Mouse (Mus musculus) megakaryocyte, adult 5-6 weeks (primary cell): ENCODE results near the gene Cd3eap. TPM values are rescaled to one million over a fixed set of nuclear protein-coding genes. Genes with fewer than 3 reads are reported as not detected.

ENCODE experiments used
- ATAC-seq: 2 replicates; pipeline ENCODE4 v1.8.0; 2016; ENCODE audit warnings: mild to moderate bottlenecking, inconsistent platforms; ENCODE audit not compliant: poor library complexity, severe bottlenecking
- total RNA-seq, 2 experiments: library from RNA; stranded (forward) in 1 of 2; stranded (reverse) in 1 of 2; fragments of 153-499, 151-499 nt in 1 of 2; fragments of 221-1000, 200-1000 nt in 1 of 2; gene quantifications; 2 replicates each; pipeline versions ENCODE4 v1.2.3 to v1.2.4; 2015 to 2017

Cd3eap gene
- total RNA-seq (2015) (3.4 TPM in 2 replicates), total RNA-seq (2017) (9.0 and 11.5 TPM in 2 replicates)

DNA sequence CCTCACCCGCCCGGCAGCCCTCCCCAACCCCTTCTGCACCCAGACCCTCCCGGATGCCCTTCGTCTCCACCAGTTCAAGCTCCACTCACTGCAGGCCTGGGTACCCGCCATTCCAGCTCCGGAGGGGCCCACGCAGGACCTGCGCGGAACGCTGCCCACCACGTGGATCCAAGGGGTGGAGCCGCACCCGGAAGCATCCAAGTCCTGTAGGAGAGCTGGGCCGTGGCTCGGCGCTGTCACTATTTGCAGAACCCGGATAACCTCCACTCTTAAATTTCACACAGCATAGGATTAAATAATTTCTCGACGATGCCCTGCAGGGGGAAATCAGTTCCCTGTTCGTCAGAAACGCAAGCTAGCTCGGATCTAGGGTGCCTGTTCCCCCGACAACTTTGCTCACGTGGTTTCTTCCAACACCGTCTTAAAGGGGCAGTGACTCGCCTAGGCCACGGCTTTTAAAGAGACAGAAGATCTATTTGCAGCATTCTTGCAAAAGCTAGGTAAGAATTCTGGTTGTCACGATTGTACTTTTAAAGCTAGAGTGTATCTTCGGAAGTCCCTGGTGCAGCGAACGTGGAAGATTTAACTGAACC lies at the start of gene Cd3eap, which contains the start of gene Ppp1r13l:
Gene Cd3eap, minus strand, starts transcription at position 185 of the 593 bp plus-strand sequence.
Gene Ppp1r13l, plus strand, starts transcription at position 451 of the 593 bp plus-strand sequence.
- ATAC-seq: peak; percentile 61

DNA sequence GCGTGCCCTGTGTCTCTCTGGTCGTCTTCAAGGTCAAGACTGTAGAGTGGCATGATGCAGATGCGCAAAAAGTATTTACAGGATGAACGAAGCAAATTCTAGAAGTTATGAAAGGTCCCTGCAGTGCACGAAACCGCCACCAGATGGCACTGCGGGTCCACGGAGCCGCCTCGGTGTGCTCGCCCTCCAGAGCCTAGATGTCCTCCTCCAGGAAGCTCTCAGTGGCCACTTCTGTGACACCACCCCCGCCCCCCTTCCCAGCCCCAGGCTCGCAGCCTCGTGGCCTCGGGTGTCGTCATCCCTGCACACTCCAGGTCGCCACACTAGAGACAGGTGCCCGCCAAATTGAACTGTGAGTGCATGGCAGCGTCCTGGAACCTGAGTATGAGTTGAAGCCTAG lies 46.1 kb upstream of the Cd3eap start:
- peak; percentile 96 for ATAC-seq

DNA sequence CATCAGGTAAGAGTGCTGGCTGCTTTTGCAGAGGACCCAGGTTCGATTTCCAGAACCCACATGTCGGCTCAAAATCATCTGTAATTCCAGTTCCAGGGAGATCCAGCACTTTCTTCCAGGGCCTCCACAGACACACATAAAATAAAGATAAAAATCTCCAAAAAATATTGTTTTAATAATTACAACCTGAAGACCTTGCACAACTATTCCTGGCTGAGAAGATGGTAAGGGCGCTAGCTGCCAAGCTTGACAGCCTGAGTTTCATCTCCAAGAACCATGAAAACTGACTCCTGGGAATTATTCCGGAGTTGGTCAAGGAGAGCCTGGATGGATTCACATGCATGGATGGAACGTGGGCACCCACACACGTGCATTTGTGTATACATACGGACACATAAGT lies 45.2 kb upstream of the Cd3eap start, which contains the start of gene Ckm:
Gene Ckm, plus strand, starts transcription at position 301 of the 400 bp plus-strand sequence.
- ATAC-seq: no peak

DNA sequence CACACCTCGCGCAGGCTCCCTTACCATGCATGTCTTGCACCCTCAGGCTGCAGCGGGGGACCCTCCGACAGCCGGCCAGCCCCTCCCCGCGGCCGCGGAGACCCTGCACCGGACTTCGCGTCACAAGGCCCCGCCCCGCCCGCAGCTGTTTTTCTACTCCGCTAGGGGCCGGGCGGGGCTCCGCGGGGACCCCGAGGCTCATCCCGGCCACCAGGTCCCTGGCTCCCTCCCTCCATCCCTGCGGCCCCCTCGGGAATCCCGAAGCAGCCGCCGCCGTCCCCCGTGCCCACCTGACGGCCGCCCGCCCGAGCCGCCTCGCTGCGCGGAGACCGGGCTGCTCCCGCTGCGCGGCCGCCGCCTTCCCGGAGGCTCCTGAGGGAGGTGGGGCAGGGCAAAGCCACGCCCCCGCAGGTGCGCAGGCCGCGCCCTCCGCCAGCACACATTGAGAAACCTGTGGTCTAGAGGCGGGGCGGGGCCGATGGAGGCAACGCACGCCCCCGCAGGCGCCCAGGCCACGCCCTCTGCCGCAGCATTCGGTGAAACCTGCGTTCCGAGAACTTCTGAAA lies 44.5 kb upstream of the Cd3eap start, which contains the start of gene Klc3:
Gene Klc3, minus strand, starts transcription at position 374 of the 566 bp plus-strand sequence.
- ATAC-seq: peak; percentile 83

DNA sequence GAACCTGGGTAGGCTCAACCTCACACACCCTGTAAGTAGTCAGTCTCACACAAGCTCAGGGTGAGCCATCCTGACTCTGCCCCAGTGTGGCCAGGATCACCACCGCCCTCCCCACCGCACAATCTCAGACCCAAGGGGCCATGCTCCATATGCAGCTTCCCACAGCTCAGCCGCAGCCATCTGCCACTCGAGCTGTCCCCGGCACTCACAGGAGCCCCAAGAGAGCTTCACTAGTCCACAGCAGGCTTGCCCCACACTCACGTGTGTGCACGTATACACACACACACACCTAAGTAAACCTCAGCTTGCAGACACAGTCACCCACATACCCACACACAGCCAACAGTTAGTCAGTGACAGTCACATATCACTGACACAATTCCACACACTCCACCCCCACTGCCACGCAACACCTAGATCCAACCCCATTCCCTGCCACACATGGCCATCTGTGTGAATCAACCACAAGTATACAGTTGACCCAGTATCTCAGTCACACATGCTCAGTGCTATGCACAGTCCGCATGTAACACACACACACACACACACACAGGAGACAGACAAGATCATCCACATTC lies 43.3 kb upstream of the Cd3eap start:
- ATAC-seq: no peak

DNA sequence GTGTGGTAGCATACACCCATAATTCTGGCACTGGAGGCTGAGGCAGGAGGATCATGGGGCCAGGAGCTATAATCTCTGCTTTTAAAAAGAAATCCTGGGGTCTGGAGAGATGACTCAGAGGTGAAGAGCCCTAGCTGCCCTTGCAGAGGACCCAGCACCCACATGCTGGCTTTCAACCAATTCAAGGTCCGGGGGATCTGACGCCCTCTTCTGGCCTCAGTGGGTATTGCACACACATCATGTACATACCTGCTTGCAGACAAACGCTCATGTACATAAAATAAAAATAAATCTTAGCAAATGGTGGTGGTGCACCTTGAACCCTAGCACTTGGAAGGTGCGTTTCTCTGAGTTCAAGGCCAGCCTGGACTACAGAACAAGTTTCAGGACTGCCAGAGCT lies 41.7 kb upstream of the Cd3eap start:
- ATAC-seq: no peak

DNA sequence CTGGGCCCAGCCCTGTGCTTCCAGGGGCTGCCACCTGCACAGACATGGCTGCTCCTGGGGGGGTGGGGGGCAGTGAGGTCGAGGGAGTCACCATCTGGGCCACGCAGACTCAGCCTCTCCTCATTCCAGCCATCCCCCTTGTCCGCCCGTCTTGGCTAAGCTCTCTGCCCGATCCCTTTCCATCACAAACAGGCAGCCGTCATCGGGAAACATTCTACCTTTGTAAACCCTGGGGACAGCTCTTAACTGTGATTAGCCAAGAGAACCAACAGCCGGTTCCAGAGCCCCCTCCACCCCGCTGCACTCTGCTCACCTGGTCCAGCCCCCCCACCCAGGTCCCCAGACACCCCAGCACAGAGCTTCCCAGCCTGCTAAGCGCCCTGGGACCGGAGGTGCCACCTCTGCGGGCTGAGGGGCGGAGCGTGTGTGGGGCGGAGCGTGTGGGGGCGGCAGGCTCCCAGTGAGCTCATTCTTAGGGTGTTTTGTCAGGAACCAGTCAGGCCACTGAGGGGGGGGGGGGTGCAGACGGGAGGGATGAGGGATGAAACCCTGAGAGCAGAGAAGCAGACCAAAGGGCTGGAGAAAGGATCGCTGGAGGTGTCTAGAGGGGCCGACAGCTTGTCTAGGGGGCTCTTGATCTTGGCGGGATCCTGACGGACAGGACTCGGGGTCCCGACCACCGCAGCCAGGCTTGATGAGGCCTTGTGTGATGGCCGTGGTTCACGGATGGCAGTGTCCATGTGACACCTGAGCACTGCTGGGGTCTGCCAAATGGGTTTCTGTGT lies 40.4 kb upstream of the Cd3eap start:
- peak; percentile 43; the same call in 1 of the 2 replicates for ATAC-seq

DNA sequence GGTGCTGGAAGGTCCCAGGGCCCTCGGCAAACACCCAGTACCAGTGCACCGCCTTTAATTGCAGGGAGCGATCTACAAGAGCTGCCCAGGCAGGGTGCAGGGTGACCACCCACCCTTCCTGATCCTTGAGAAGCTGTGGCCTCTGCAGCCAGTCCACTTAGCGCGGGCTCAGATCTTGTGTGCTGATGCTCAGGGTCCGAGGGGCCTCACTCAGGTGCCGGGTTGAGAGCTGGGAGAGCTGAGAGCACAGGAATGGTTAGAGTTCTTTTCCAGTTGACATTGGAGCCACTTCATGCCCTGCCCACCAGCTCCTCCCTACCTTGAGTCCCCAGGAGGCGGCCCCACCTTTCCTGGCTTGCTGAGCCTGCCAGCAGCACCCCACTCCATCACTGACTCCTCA lies 35.2 kb upstream of the Cd3eap start:
- no peak for ATAC-seq

DNA sequence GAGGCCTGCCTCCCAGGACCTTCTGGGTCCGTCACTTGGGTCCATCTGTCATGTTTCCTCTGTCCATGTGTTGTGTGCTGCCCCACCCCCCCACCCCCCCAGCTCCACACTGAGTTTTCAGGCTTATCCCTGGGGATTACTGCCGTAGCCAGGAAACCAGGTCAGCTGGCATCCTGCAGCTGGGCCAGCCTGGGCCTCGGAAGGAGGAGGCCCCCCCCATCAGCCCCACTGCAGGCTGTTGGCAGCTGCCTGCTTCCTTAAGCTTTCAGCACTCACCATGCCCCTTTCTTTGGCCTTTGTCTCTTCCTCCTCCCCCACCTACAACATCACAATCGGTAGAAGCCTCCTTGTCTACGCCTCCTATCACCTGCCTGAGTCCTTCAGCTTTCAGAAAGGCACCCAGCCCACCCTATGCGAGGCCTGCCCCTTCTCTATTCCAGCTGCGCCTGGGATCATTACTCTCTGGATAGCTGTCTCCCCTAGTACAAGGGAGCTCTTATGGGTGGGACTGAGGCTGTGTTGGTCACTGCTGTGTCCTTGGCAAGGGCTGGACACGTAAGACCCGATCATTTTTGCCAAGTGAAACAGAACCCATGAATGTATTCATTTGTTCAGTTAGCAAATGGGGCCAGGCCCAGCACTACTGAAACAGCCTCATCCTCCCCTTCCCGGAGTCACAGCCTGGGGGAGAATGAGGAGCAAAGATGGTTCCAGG lies 29.6 kb upstream of the Cd3eap start:
- no peak for ATAC-seq

DNA sequence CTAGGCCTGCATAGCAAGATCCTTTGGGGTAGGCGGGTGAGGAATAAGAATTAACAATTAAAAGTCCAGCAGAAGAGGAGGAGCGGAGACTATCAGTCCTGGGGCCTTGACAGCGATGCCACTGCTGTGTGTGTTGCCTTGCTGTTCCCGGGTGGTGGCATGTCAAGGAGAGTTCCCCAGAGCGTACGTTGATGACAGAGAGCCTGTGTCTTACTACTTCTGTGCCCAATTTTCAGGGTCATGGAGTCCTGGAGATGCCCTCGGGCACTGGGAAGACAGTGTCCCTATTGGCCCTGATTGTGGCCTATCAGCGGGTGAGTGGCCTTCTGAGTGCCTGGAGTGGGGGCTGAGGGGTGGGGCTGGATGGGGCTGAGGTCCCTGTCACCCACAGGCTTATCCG lies 24.4 kb upstream of the Cd3eap start:
- no peak for ATAC-seq

DNA sequence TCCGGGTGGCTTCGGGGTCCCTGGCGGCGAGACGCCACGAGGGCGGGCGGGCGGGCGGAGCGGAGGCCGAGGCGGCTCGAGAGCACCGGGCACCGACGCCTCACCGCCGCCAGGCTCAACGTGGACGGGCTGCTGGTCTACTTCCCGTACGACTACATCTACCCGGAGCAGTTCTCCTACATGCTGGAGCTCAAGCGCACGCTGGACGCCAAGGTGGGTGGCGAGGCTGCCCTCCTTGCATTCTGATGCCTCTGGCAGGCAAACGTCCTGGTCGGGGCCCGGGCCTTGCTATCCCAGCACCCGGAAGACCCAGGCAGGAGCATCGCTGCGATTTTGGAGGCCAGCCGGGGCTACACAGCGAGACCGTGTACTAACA lies 22.9 kb upstream of the Cd3eap start:
- peak; percentile 48 for ATAC-seq

DNA sequence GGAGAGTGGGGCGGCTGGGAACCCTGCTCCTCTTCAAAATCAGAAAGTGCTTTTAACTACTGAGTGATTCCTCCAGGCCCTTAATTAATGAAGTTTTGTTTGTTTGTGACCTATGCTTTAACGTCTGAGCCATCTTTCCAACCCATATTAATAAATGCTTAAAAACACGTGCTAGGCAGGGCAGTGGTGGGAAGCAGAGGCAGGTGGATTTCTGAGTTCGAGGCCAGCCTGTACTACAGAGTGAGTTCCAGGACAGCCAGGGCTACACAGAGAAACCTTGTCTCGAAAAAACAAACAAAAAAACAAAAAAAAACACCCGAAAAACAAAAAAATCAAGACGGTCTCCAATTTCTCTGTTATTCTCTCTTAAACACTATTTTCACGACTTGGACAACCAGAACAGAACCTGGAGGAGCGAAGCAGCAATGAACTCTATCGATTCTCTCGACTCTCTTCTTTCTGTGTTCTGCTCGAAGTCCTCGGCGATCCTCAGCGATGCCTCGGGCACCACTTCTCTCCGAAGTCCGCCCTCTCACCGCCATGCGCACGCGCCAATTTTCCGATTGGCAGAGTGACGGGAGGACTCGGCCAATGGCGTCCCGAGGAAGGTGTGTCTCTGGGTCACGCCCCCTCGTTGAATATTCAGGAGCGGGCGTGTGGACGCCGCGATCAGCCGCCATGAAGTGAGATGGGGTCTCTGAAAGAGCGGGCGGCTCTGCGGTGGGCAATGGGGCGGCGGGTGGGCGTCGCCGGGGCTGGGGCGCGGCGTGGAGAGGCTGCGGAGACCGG lies 22.3 kb upstream of the Cd3eap start, which contains the start of gene Ercc2:
Gene Ercc2, plus strand, starts transcription at position 634 of the 789 bp plus-strand sequence.
- peak; percentile 100 for ATAC-seq

DNA sequence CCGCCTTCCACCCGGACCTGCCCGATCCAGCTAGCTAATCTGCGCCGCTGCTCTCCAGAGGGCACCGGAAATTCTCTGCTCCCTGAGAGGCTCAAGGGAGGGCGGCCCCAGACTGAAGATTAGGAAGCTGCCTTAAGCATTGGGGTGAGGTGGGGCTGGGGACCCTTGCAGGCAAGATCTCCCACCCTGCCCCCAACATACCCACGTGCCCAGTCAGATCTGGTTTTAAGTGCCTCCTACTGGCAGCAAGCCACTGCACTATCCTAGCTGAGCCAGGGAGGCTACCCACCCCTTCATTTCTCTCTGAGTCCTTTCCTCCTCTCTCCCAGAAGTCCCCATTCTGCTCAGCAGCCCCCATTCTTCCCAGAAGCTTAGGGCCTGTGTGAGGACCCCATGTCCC lies 18.8 kb upstream of the Cd3eap start:
- no peak for ATAC-seq

DNA sequence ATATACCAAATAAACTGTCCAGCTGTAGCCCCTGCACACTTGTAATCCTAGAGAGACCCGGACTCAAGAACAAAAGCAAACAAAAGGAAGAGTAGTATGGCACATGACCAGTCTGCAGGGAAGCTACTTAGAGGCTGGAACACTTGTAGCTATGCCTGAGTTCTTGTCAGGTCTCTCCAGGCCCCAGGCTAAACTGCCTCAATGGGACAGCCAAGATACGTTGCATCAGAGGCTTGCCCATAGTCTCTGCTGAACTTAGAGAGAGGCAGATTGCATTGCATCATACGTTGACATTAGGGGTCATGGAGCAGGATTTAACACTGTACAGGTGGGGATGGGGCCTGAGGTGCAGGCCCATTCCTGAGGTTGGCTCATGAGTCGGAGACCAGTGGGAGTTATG lies 16.7 kb upstream of the Cd3eap start:
- no peak for ATAC-seq

DNA sequence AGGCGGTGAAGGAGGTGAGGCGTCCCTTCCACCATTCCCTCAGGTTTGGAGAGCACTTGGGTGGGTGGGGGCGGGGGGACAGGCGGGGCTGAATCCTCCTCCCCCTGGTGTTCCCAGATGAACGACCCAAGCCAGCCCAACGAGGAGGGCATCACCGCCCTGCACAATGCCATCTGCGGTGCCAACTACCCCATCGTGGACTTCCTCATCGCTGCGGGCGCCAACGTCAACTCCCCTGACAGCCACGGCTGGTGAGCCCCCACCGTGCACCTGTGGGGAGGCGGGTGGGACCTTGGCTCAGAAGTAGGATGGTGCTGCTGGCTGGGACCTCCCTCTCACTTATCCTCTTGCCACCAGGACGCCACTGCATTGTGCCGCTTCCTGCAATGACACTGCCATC lies 16.1 kb upstream of the Cd3eap start:
- ATAC-seq: no peak

DNA sequence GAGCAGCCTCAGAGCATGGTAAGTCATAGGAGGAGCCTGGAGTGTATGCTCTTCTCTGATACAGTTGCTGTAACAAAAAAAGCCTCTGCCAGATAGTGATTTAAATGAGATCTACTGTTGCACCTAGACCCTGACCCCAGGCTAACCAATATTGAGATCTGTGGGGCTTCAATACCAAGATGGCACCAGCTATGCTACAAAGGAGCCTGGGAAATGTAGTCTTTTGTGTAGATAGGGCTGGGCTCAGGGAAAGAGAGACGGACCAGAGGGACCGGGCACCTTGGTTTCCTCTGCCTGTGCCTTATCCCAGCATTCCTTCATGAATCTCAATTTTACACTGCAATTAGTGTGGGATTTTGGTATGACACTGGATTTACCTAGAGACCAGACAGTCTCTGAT lies 14.1 kb upstream of the Cd3eap start:
- ATAC-seq: no peak

DNA sequence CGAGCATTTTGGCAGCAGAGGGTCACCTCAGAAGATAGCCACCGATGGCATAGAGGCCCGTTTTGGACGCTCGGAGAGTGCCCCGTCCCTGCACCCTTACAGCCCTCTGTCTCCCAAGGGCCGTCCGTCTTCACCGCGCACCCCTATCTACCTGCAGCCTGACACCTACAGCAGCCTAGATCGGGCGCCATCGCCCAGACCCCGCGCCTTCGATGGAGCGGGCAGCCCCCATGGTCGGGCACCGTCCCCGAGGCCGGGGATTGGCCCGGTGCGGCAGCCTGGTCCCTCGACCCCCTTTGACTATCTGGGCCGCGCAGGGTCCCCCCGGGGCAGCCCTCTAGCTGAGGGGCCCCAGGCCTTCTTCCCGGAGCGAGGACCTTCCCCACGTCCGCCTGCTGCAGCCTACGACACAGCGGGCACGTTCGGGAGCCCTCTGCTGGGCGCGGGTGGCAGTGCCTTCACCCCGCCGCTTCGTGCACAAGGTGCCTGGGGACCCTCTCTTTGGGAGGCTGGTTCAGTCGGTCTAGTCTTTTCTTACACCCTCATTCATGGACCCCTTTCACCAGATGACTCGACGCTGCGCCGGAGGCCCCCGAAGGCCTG lies 10.6 kb upstream of the Cd3eap start:
- ATAC-seq: peak; percentile 96

DNA sequence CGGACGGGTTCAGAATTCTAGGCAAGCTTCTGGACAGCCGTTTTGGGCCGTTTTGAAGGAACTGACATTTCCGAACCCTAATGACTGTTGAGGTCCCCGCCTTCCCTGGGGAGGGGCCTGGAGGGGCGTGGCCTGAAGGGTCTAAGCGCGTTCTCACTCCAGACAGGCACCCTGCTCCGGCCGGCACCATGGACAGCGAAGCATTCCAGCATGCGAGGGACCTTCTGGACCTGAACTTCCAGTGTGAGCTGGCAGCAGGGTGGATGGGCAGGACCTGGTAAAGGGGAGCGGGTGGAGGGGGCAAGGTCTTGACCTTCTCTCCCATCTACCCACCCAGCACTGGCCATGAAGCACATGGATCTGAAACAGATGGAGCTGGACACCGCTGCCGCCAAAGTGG lies 9.1 kb upstream of the Cd3eap start:
- ATAC-seq: no peak

DNA sequence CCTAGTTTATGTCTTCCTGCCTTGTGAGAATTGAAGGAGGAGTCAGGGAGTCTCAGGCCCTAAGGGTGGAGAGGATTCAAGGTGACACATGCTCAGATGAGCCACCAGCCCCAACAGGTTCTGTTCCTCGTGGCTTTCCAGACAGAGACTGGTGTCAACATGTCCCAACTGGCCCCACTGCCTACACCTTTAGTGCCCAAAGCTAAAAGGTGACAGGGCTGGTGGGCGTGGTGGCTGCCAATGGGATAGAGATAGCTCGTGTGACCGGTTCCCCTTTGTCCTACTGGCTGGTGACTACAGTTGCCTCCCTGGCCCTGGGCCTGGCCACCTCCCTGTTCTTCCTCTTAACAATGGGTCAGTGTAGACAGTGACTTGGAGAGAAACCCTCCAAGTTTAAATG lies 6.1 kb upstream of the Cd3eap start:
- ATAC-seq: no peak

DNA sequence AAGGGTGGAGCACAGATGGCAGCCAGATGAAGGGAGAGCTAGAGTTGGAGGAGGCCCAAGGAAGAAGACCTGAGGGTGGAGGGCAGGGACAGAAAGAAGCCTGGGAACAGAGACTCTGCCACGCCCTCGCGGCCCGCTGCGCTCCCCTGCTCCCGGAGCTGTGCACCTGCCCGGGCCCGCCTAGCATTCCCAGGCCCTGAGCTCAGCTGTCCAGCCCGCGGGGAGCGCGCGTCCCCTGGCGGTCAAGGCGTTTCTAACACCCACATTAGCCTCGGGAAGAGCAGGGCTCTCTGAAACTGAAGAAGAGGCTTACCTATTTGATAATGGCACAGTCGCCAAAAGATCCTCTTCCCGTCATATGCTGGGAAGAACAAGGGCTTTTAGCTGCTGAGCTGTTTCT lies 4.6 kb upstream of the Cd3eap start:
- peak; percentile 39; the same call in 1 of the 2 replicates for ATAC-seq
